Mouse (Mus musculus): ENCODE results near the gene Pnpla8. TPM values are rescaled to one million over a fixed set of nuclear protein-coding genes. Genes with fewer than 3 reads are reported as not detected.
A peak's percentile ranks its signal among the peaks of the same experiment; 100 is the strongest.

The Pnpla8 gene
- polyA plus RNA-seq, 1 experiment from 2014 or later = 133 TPM

DNA sequence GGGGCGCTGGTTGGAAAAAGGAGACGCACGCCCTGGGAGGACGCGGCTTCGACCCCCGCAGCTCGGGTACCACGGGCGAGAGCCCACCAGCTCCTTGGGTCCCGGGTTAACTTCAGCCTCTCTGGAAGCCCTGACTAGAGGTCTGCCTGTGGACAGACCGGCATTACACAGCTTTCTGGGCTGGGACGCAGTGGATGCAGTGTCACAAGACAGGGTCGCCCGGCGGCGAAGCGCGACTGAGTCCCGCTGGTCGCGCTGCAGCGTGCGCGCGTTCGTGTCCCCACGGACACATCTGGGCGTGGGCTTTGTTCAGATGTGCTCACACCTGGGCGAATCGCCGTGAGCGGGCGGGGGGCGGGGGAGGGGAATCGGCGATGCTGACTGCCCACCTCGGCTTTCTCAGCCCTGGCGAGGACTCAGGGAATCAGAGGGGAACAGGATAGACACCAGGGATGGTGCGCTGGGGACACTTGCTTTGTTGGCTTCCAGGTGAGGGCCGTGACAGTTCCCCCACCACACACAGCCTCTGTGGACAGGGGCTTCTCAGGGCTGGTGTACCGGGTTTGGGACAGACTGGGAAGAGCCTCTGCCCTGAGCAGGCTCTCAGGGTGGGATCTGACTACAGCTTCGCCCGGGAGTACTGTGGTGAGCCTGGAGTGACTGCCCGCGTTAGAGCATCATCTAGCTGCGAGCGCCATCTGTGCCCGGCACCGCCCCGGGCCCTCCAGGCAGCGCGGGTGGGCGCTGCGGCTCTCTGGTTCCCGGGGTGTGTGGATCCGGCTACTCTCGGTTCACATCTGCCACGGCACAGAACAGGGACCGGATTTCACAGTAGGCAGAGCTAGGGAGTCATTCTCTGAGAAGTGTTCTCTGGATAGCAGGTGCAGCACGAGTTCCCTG is 108.4 kb downstream of the Pnpla8 start:
- 0% methylated on average over 61 of the region's 61 CpGs for whole genome bisulfite sequencing
- DNase-seq (ENCODE audit: low spot score) = peak; percentile 77
- no peaks in the 10 kb centered on the region for H3K36me3 ChIP-seq (ENCODE audit: control insufficient read depth, insufficient read depth, low read length)

DNA sequence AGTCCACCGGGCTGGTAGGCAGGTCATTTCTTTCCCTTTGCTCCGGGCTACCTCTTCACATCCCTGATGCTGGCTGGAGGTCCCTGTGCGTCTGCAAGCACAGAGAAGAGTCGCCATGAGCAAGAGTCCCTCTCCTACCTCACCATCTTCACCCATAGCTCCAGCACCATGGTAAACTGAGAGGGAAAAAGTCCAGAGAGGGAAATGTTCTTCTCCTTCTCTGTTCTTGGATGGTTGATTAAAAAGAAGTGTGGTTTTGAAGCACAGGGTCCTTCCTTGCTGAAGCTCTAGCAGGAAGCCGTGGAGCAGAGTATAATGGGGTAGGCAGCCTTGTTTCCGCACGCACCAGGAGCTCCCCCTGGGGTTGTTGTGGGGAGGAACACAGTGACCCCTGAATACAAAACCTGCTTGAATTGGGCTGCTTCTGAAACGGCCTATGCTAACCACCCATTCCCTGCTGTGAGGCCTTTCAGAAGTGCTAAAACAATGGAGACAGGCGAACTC is 109.1 kb downstream of the Pnpla8 start:
- Histone ChIP-seq H3K27me3 (replicated peaks; ENCODE audit: control insufficient read depth, insufficient read depth, low read length) (no peaks in the 10 kb centered on the region), H3K4me1 (ENCODE audit: control insufficient read depth, insufficient read depth, low read length) (peaks cover 20% of the 10 kb centered on the region), H3K27ac (ENCODE audit: low read depth, low read length) (peak overlapping the region; percentile 89), H3K36me3 (ENCODE audit: control insufficient read depth, insufficient read depth, low read length) (no peaks in the 10 kb centered on the region), H3K9me3 (replicated peaks; ENCODE audit: control insufficient read depth, low read length) (no peaks in the 10 kb centered on the region), H3K4me2 (ENCODE audit: low read length) (peak overlapping the region; percentile 70), H3K9ac (ENCODE audit: low read length) (peak overlapping the region; percentile 76), H3K4me3 (ENCODE audit: low read depth, low read length) (peak overlapping the region; percentile 73)
- DNase-seq (ENCODE audit: low spot score) (peak; percentile 67), ATAC-seq (peak; percentile 30)
- 0% methylated on average over 9 of the region's 9 CpGs for WGBS

More for the DNA sequence above, 108.4 kb downstream of the Pnpla8 start:
- H3K4me1 ChIP-seq (ENCODE audit: control insufficient read depth, insufficient read depth, low read length) = peaks cover 20% of the 10 kb centered on the region
- H3K4me3 ChIP-seq (ENCODE audit: low read depth, low read length) = peak overlapping the region; percentile 73
- no peaks in the 10 kb centered on the region for H3K9me3 ChIP-seq (replicated peaks; ENCODE audit: control insufficient read depth, low read length)
- H3K27me3 ChIP-seq (replicated peaks; ENCODE audit: control insufficient read depth, insufficient read depth, low read length) = no peaks in the 10 kb centered on the region
- peak overlapping the region; percentile 89 for H3K27ac ChIP-seq (ENCODE audit: low read depth, low read length)
- ATAC-seq = peak; percentile 79
- peak overlapping the region; percentile 70 for H3K4me2 ChIP-seq (ENCODE audit: low read length)
- H3K9ac ChIP-seq (ENCODE audit: low read length) = peak overlapping the region; percentile 76

DNA sequence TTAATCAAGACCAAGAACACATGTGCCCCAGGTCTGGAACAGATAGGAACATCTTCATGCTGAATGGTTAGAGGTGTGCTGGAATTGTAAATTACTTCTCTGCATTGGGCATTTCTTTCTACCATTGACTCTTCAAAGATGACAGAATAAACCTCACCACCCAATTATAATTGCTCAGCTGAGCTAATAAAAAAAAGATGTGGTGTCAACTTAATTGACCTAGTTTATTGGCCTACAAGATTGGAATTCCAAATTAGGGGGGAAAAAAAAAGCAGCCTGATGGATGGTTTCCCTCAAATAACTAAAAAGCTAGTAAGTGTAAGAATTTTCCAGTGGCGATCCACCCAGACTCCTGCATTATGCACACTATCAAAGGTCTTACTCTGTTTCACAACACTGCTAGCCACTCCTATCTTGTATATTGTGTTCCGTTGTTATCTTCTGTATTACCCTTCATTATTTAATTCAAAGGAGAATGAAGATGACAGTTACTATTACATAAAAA is 116.0 kb downstream of the Pnpla8 start:
- Histone ChIP-seq H3K9me3 (replicated peaks; ENCODE audit: control insufficient read depth, low read length) (no peaks in the 10 kb centered on the region), H3K4me2 (ENCODE audit: low read length) (no peak overlapping the region), H3K36me3 (ENCODE audit: control insufficient read depth, insufficient read depth, low read length) (no peaks in the 10 kb centered on the region), H3K27me3 (replicated peaks; ENCODE audit: control insufficient read depth, insufficient read depth, low read length) (no peaks in the 10 kb centered on the region), H3K4me1 (ENCODE audit: control insufficient read depth, insufficient read depth, low read length) (peaks cover 23% of the 10 kb centered on the region), H3K4me3 (ENCODE audit: low read depth, low read length) (no peak overlapping the region), H3K9ac (ENCODE audit: low read length) (no peak overlapping the region), H3K27ac (ENCODE audit: low read depth, low read length) (no peak overlapping the region)
- DNase-seq (ENCODE audit: low spot score) (peak; percentile 32), ATAC-seq (no peak)
- WGBS = 30% methylated on average over 2 of the region's 2 CpGs

GRCm38 (mm10) chr12:44338195-44338622 is 117.0 kb downstream of the Pnpla8 start:
- DNase-seq (ENCODE audit: low spot score) (peak; percentile 89), ATAC-seq (peak; percentile 97)
- Histone ChIP-seq H3K27me3 (replicated peaks; ENCODE audit: control insufficient read depth, insufficient read depth, low read length) (no peaks in the 10 kb centered on the region), H3K27ac (ENCODE audit: low read depth, low read length) (peak overlapping the region; percentile 57), H3K9ac (ENCODE audit: low read length) (no peak overlapping the region; the same call in 1 of the 2 replicates), H3K4me3 (ENCODE audit: low read depth, low read length) (no peak overlapping the region), H3K4me1 (ENCODE audit: control insufficient read depth, insufficient read depth, low read length) (peaks cover 26% of the 10 kb centered on the region), H3K36me3 (ENCODE audit: control insufficient read depth, insufficient read depth, low read length) (no peaks in the 10 kb centered on the region), H3K9me3 (replicated peaks; ENCODE audit: control insufficient read depth, low read length) (no peaks in the 10 kb centered on the region), H3K4me2 (ENCODE audit: low read length) (peak overlapping the region; percentile 18)
- 5% methylated on average over 8 of the region's 8 CpGs for WGBS

DNA sequence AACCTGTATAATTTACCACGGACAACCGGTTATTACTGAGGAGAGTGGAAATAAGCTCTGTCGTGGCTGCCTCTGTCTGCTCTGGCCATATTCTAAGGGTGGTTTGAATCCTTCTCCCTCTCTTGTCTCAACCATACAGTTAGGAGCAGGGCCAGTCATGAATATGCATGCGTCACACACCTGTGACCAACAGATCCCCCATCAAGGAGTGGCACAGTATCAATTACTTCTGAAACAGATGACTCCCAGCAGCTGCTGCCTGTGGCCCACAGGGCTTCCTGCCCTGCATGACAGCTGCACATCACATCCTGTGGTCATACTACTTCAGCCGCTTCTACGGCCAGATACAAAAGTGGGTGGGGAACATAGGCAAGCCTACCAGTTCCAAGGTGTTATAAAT is 122.9 kb downstream of the Pnpla8 start:
- Histone ChIP-seq H3K27ac (ENCODE audit: low read depth, low read length) (no peak overlapping the region), H3K4me3 (ENCODE audit: low read depth, low read length) (no peak overlapping the region), H3K4me2 (ENCODE audit: low read length) (no peak overlapping the region), H3K27me3 (replicated peaks; ENCODE audit: control insufficient read depth, insufficient read depth, low read length) (no peaks in the 10 kb centered on the region), H3K9ac (ENCODE audit: low read length) (no peak overlapping the region), H3K9me3 (replicated peaks; ENCODE audit: control insufficient read depth, low read length) (no peaks in the 10 kb centered on the region), H3K36me3 (ENCODE audit: control insufficient read depth, insufficient read depth, low read length) (no peaks in the 10 kb centered on the region), H3K4me1 (ENCODE audit: control insufficient read depth, insufficient read depth, low read length) (peaks cover 33% of the 10 kb centered on the region)
- WGBS = 75% methylated on average over 6 of the region's 6 CpGs
- ATAC-seq = peak; percentile 42; the same call in 1 of the 2 replicates
- DNase-seq (ENCODE audit: low spot score) = no peak

GRCm38 (mm10) chr12:44345251-44345650 is 124.1 kb downstream of the Pnpla8 start:
- Histone ChIP-seq H3K4me3 (ENCODE audit: low read depth, low read length) (no peak overlapping the region), H3K27ac (ENCODE audit: low read depth, low read length) (no peak overlapping the region), H3K9ac (ENCODE audit: low read length) (no peak overlapping the region), H3K4me1 (ENCODE audit: control insufficient read depth, insufficient read depth, low read length) (peaks cover 33% of the 10 kb centered on the region), H3K27me3 (replicated peaks; ENCODE audit: control insufficient read depth, insufficient read depth, low read length) (no peaks in the 10 kb centered on the region), H3K4me2 (ENCODE audit: low read length) (no peak overlapping the region), H3K9me3 (replicated peaks; ENCODE audit: control insufficient read depth, low read length) (no peaks in the 10 kb centered on the region), H3K36me3 (ENCODE audit: control insufficient read depth, insufficient read depth, low read length) (no peaks in the 10 kb centered on the region)
- peak; percentile 40 for DNase-seq (ENCODE audit: low spot score)
- ATAC-seq = no peak
- WGBS = 8% methylated on average over 5 of the region's 5 CpGs

- DNase-seq (ENCODE audit: low spot score) (peak; percentile 40), ATAC-seq (peak; percentile 72)
- H3K4me2 ChIP-seq (ENCODE audit: low read length) = 0 out of 2 replicates have a peak overlapping the region, but pooled peaks have one; percentile 1
- H3K27me3 ChIP-seq (replicated peaks; ENCODE audit: control insufficient read depth, insufficient read depth, low read length) = no peaks in the 10 kb centered on the region
- peak overlapping the region; percentile 29; the same call in 1 of the 2 replicates for H3K27ac ChIP-seq (ENCODE audit: low read depth, low read length)
- 6% methylated on average over 3 of the region's 3 CpGs for WGBS
- no peaks in the 10 kb centered on the region for H3K36me3 ChIP-seq (ENCODE audit: control insufficient read depth, insufficient read depth, low read length)
- peaks cover 30% of the 10 kb centered on the region for H3K4me1 ChIP-seq (ENCODE audit: control insufficient read depth, insufficient read depth, low read length)
- H3K9ac ChIP-seq (ENCODE audit: low read length) = no peak overlapping the region
- H3K4me3 ChIP-seq (ENCODE audit: low read depth, low read length) = no peak overlapping the region
- H3K9me3 ChIP-seq (replicated peaks; ENCODE audit: control insufficient read depth, low read length) = no peaks in the 10 kb centered on the region
These were observed 125.0 kb downstream of the Pnpla8 start for GRCm38 (mm10) chr12:44346143-44346542.

GRCm38 (mm10) chr12:44355116-44355515 is 133.9 kb downstream of the Pnpla8 start:
- Histone ChIP-seq H3K4me3 (ENCODE audit: low read depth, low read length) (no peak overlapping the region), H3K27ac (ENCODE audit: low read depth, low read length) (no peak overlapping the region), H3K36me3 (ENCODE audit: control insufficient read depth, insufficient read depth, low read length) (no peaks in the 10 kb centered on the region), H3K27me3 (replicated peaks; ENCODE audit: control insufficient read depth, insufficient read depth, low read length) (no peaks in the 10 kb centered on the region), H3K9me3 (replicated peaks; ENCODE audit: control insufficient read depth, low read length) (no peaks in the 10 kb centered on the region), H3K4me2 (ENCODE audit: low read length) (no peak overlapping the region), H3K9ac (ENCODE audit: low read length) (no peak overlapping the region), H3K4me1 (ENCODE audit: control insufficient read depth, insufficient read depth, low read length) (no peaks in the 10 kb centered on the region)
- ATAC-seq (no peak), DNase-seq (ENCODE audit: low spot score) (no peak)
- 95% methylated on average over 4 of the region's 4 CpGs for WGBS

DNA sequence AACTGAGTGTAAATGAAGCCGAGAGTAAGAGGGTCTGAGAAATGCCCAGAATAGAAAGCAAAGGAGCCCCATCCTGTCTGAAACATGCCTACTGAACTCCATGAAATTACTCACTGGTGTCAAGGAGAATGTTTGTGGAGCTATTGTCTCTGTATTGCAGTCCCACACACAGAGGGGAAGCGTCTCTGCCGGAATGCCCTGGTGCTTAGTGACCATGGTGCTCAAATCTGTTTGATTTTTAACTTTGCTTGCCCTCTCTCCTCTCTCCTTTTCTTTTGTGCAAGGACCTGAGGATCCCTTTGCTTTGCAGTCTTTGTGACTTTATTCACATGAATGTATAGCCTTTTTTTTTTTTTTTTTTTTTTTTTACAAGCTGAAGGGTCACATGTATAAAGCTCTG is 136.3 kb downstream of the Pnpla8 start:
- ATAC-seq (no peak), DNase-seq (ENCODE audit: low spot score) (no peak)
- Histone ChIP-seq H3K27me3 (replicated peaks; ENCODE audit: control insufficient read depth, insufficient read depth, low read length) (no peaks in the 10 kb centered on the region), H3K27ac (ENCODE audit: low read depth, low read length) (no peak overlapping the region), H3K4me3 (ENCODE audit: low read depth, low read length) (no peak overlapping the region), H3K9me3 (replicated peaks; ENCODE audit: control insufficient read depth, low read length) (no peaks in the 10 kb centered on the region), H3K4me2 (ENCODE audit: low read length) (no peak overlapping the region), H3K4me1 (ENCODE audit: control insufficient read depth, insufficient read depth, low read length) (no peaks in the 10 kb centered on the region), H3K9ac (ENCODE audit: low read length) (no peak overlapping the region), H3K36me3 (ENCODE audit: control insufficient read depth, insufficient read depth, low read length) (no peaks in the 10 kb centered on the region)
- 21% methylated on average over 3 of the region's 3 CpGs for WGBS

All from forebrain, embryonic 14.5 days (tissue).